Mouse (Mus musculus) megakaryocyte progenitor cell, adult 5-6 weeks (primary cell): ENCODE results near the gene Map3k19. TPM values are rescaled to one million over a fixed set of nuclear protein-coding genes. Genes with fewer than 3 reads are reported as not detected.
A peak's percentile ranks its signal among the peaks of the same experiment; 100 is the strongest.

Experiments used
- ATAC-seq: replicated peaks from 2 replicates; pipeline ENCODE4 v1.8.0; 2016; ENCODE audit warnings: mild to moderate bottlenecking, moderate TSS enrichment, inconsistent platforms; ENCODE audit not compliant: poor library complexity
- total RNA-seq, 2 experiments: library from RNA; stranded (forward) in 1 of 2; stranded (reverse) in 1 of 2; fragments of 157-497, 149-512 nt in 1 of 2; fragments of 200-1000 nt in 1 of 2; gene quantifications; 2 replicates each; pipeline versions ENCODE4 v1.2.3 to v1.2.4; 2015 to 2017

The Map3k19 gene
- total RNA-seq (2015) (0.32 and 0.35 TPM in 2 replicates), total RNA-seq (2017) (0.10 TPM in 1 of 2 replicates, not detected in the other)

GRCm38 (mm10) chr1:127854486-127855222 is at the start of gene Map3k19:
TSS of gene Map3k19 (minus strand) at chr1:127855031.
- no peak for ATAC-seq

- no peak for ATAC-seq
Observed at GRCm38 (mm10) chr1:127899401-127899800, 44.6 kb upstream of the Map3k19 start.

GRCm38 (mm10) chr1:127869276-127869675 is 14.4 kb upstream of the Map3k19 start:
- no peak for ATAC-seq

- peak; percentile 100 for ATAC-seq
Observed at GRCm38 (mm10) chr1:127868300-127869261, 13.8 kb upstream of the Map3k19 start, which contains the start of gene Rab3gap1. TSS of gene Rab3gap1 (plus strand) at chr1:127868773.

GRCm38 (mm10) chr1:127863806-127864205 is 9.0 kb upstream of the Map3k19 start:
- ATAC-seq, result no peak

- ATAC-seq, result no peak
Observed at GRCm38 (mm10) chr1:127861900-127862299, 7.1 kb upstream of the Map3k19 start.

- no peak for ATAC-seq
Observed at GRCm38 (mm10) chr1:127860492-127860891, 5.7 kb upstream of the Map3k19 start.

- ATAC-seq, result no peak
Observed at GRCm38 (mm10) chr1:127859799-127860400, 5.1 kb upstream of the Map3k19 start.

GRCm38 (mm10) chr1:127858945-127859648 is 4.3 kb upstream of the Map3k19 start:
- ATAC-seq, result no peak

GRCm38 (mm10) chr1:127850075-127850610 is 4.7 kb downstream of the Map3k19 start:
- peak; percentile 91 for ATAC-seq

GRCm38 (mm10) chr1:127845472-127845871 is 9.4 kb downstream of the Map3k19 start:
- 0 out of 2 replicates have a peak, but pooled peaks have one; percentile 6 for ATAC-seq

GRCm38 (mm10) chr1:127838602-127839001 is 16.2 kb downstream of the Map3k19 start:
- no peak for ATAC-seq

GRCm38 (mm10) chr1:127836619-127837018 is 18.2 kb downstream of the Map3k19 start:
- peak; percentile 68 for ATAC-seq

- no peak for ATAC-seq
Observed at GRCm38 (mm10) chr1:127834202-127834601, 20.6 kb downstream of the Map3k19 start.

- peak; percentile 49 for ATAC-seq
Observed at GRCm38 (mm10) chr1:127833714-127834113, 21.1 kb downstream of the Map3k19 start.

- peak; percentile 78 for ATAC-seq
Observed at GRCm38 (mm10) chr1:127830215-127830921, 24.5 kb downstream of the Map3k19 start.

GRCm38 (mm10) chr1:127827325-127827724 is 27.5 kb downstream of the Map3k19 start:
- ATAC-seq, result peak; percentile 83

GRCm38 (mm10) chr1:127816381-127816780 is 38.5 kb downstream of the Map3k19 start:
- ATAC-seq, result no peak

- no peak for ATAC-seq
Observed at GRCm38 (mm10) chr1:127812929-127813328, 41.9 kb downstream of the Map3k19 start.
